Mouse (Mus musculus): ENCODE data around the gene Ndufa4. TPM values are rescaled to one million over a fixed set of nuclear protein-coding genes. Genes with fewer than 3 reads are reported as not detected.
"Not testable (repeated sequence)": the region's sequence is repeated elsewhere in the genome, so short reads cannot be mapped to it uniquely, and the experiment has no call there.

Gene Ndufa4
- total RNA-seq (2021): 100 to 1,000 TPM; 850 to 939 TPM
- long read RNA-seq, experiment 1, transcript Ndufa4-205 (4 exons, 610 nt): major isoform, 349 of 755 reads
- long read RNA-seq, experiment 1, partial matches to known transcripts: 405 of 755 reads
- long read RNA-seq, experiment 1, other reads (novel, unspliced or antisense): 0 of 755 reads
- long read RNA-seq, experiment 2, transcript Ndufa4-205 (4 exons, 610 nt): major isoform, 383 of 697 reads
- long read RNA-seq, experiment 2, partial matches to known transcripts: 312 of 697 reads
- long read RNA-seq, experiment 2, other reads (novel, unspliced or antisense): 1 of 697 reads

- peak; percentile 77 to 92 for DNase-seq (ENCODE audit: low spot score in 2 of 2)
Observed at GRCm38 (mm10) chr6:11907269-11908032, at the start of gene Ndufa4, which contains the start of gene Phf14. Gene Ndufa4 (minus strand): TSS chr6:11907497. Gene Phf14 (plus strand): TSS chr6:11907809.

GRCm38 (mm10) chr6:11948100-11948499, 40.8 kb upstream of the Ndufa4 start:
- DNase-seq (ENCODE audit: low spot score in 2 of 2): no peak

GRCm38 (mm10) chr6:11942089-11942488, 34.8 kb upstream of the Ndufa4 start:
- DNase-seq (ENCODE audit: low spot score in 2 of 2): no peak

- DNase-seq (ENCODE audit: low spot score in 2 of 2): no peak
Observed at GRCm38 (mm10) chr6:11940895-11941294, 33.6 kb upstream of the Ndufa4 start.

- no peak for DNase-seq (ENCODE audit: low spot score in 2 of 2)
Observed at GRCm38 (mm10) chr6:11933403-11933802, 26.1 kb upstream of the Ndufa4 start.

GRCm38 (mm10) chr6:11927485-11927884, 20.2 kb upstream of the Ndufa4 start:
- no peak for DNase-seq (ENCODE audit: low spot score in 2 of 2)

GRCm38 (mm10) chr6:11926082-11926595, 18.8 kb upstream of the Ndufa4 start:
- DNase-seq (ENCODE audit: low spot score in 2 of 2): peak in 1 of 2 experiments; percentile 48

- peak; percentile 84 to 89 for DNase-seq (ENCODE audit: low spot score in 2 of 2)
Observed at GRCm38 (mm10) chr6:11925496-11926041, 18.3 kb upstream of the Ndufa4 start.

GRCm38 (mm10) chr6:11908170-11908569, 873 bp upstream of the Ndufa4 start:
- no peak for DNase-seq (ENCODE audit: low spot score in 2 of 2)

GRCm38 (mm10) chr6:11906890-11907268, 418 bp downstream of the Ndufa4 start:
- no peak for DNase-seq (ENCODE audit: low spot score in 2 of 2)

GRCm38 (mm10) chr6:11900809-11901310, 6.4 kb downstream of the Ndufa4 start:
- DNase-seq (ENCODE audit: low spot score in 2 of 2): no peak

- not testable (repeated sequence) for DNase-seq (ENCODE audit: low spot score in 2 of 2)
Observed at GRCm38 (mm10) chr6:11875364-11875763, 31.9 kb downstream of the Ndufa4 start.

Other genes with a start within 250 kb of the Ndufa4 start
- gene Phf14, start 312 bp upstream of the Ndufa4 start, total RNA-seq (2021): 10 to 100 TPM; 44.6 to 52.1 TPM